Mouse (Mus musculus) urinary bladder, postnatal 25 days (tissue): ENCODE results near the gene Ttyh1.

Source experiments
- DNase-seq: peaks from one replicate; pipeline ENCODE4 v3.0.0; 2022; ENCODE audit warnings: low spot score

Ttyh1 gene

DNA sequence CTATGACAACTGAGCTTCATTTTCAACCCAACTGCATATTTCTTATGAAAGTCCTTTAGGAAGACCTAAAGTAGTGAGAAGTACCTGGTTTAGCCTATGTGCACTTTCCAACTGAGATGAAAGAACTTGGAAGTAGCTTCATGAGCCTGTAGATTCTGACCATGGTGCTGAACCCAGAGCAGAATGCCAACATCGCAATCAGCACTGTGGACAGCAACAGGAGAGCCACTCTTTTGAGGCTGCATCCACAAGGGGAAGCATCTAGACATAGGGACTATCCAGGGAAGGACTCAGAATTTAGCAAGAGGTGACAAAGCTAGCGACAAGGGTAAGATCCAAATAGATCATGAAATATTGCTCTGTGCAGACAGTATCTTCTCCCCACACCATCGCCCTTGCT, 59.2 kb downstream of the Ttyh1 start:
- peak; percentile 31 for DNase-seq
